Mouse (Mus musculus) hindbrain, embryonic 16.5 days (tissue): ENCODE results near the gene Fam120b. TPM values are rescaled to one million over a fixed set of nuclear protein-coding genes. Genes with fewer than 3 reads are reported as not detected.

Source experiments
- ATAC-seq: fragments of 200-750 bp; cut with Nextera tagmentation; 2 replicates; pipeline ENCODE4 v1.8.0; 2017; ENCODE audit warnings: moderate TSS enrichment, moderate library complexity
- H3K27ac ChIP-seq: fragments of 300-500 bp; sonication (generic); 2 replicates; pipeline ENCODE4 v1.5.1; 2014; ENCODE audit warnings: low read depth, mild to moderate bottlenecking, control low read depth, low read length, moderate library complexity
- H3K27me3 ChIP-seq: fragments of 300-500 bp; sonication (generic); replicated peaks from 2 replicates; pipeline ENCODE4 v1.6.1; 2014; ENCODE audit warnings: low read length; ENCODE audit not compliant: control insufficient read depth, insufficient read depth
- H3K36me3 ChIP-seq: fragments of 300-500 bp; sonication (generic); 2 replicates; pipeline ENCODE4 v1.6.1; 2014; ENCODE audit warnings: mild to moderate bottlenecking, low read length, moderate library complexity, mixed read lengths; ENCODE audit not compliant: control insufficient read depth, insufficient read depth
- H3K4me1 ChIP-seq: fragments of 300-500 bp; sonication (generic); 2 replicates; pipeline ENCODE4 v1.6.1; 2014; ENCODE audit warnings: low read depth, low read length; ENCODE audit not compliant: control insufficient read depth, insufficient read depth
- H3K4me2 ChIP-seq: fragments of 300-500 bp; sonication (generic); 2 replicates; pipeline ENCODE4 v1.6.1; 2014; ENCODE audit warnings: mild to moderate bottlenecking, low read length, control low read depth, moderate library complexity
- H3K4me3 ChIP-seq: fragments of 300-500 bp; sonication (generic); 2 replicates; pipeline ENCODE4 v1.5.1; 2014; ENCODE audit warnings: mild to moderate bottlenecking, low read length, control low read depth, moderate library complexity
- H3K9ac ChIP-seq: fragments of 300-500 bp; sonication (generic); 2 replicates; pipeline ENCODE4 v1.6.1; 2014; ENCODE audit warnings: low read depth, mild to moderate bottlenecking, control low read depth, low read length, moderate library complexity
- H3K9me3 ChIP-seq: fragments of 300-500 bp; sonication (generic); 2 replicates; pipeline ENCODE4 v1.6.1; 2014; ENCODE audit warnings: mild to moderate bottlenecking, low read length, moderate library complexity; ENCODE audit not compliant: control insufficient read depth
- WGBS: fragments of 180-500 bp; shearing (Covaris S2); extraction: QIAGEN DNeasy Blood & Tissue Kit; methylation state at CpG from one replicate; pipeline ENCODE4 v1.1.7; 2014; 5-methylcytosine and 5-hydroxymethylcytosine counted together
- polyA plus RNA-seq: library from polyadenylated mRNA; unstranded; fragments of >200 nt; fragmentation: Nextera tagmentation; extraction: Ambion mirVana; gene quantifications from 2 replicates; pipeline ENCODE4 v1.2.1, GENCODE M21; 2015

Gene Fam120b
- polyA plus RNA-seq, 1 experiment from 2014 or later, result 45.8 TPM

- H3K9ac ChIP-seq, result no peak overlapping the region
- no peak for ATAC-seq
- H3K4me2 ChIP-seq, result no peak overlapping the region
- 83% methylated on average over 8 of the region's 8 CpGs for WGBS
- H3K4me1 ChIP-seq, result no peaks in the 10 kb centered on the region
- H3K27ac ChIP-seq, result no peak overlapping the region
- H3K36me3 ChIP-seq, result no peaks in the 10 kb centered on the region
- no peaks in the 10 kb centered on the region for H3K9me3 ChIP-seq
- H3K27me3 ChIP-seq, result peaks cover 2% of the 10 kb centered on the region; the same call in 1 of the 2 replicates
- no peak overlapping the region for H3K4me3 ChIP-seq
Measured at GRCm38 (mm10) chr17:15389356-15389755, 6.6 kb upstream of the Fam120b start.

GRCm38 (mm10) chr17:15401716-15402115 is 5.7 kb downstream of the Fam120b start:
- 97% methylated on average over 17 of the region's 17 CpGs for WGBS
- H3K4me1 ChIP-seq, result peaks cover 14% of the 10 kb centered on the region
- no peak overlapping the region for H3K4me3 ChIP-seq
- H3K27me3 ChIP-seq, result no peaks in the 10 kb centered on the region
- H3K4me2 ChIP-seq, result no peak overlapping the region
- no peak for ATAC-seq
- H3K27ac ChIP-seq, result no peak overlapping the region
- no peak overlapping the region for H3K9ac ChIP-seq
- peaks cover 35% of the 10 kb centered on the region for H3K36me3 ChIP-seq
- H3K9me3 ChIP-seq, result no peaks in the 10 kb centered on the region

GRCm38 (mm10) chr17:15406576-15406975 is 10.6 kb downstream of the Fam120b start:
- no peak overlapping the region for H3K4me3 ChIP-seq
- no peaks in the 10 kb centered on the region for H3K27me3 ChIP-seq
- H3K9ac ChIP-seq, result no peak overlapping the region
- 90% methylated on average over 2 of the region's 2 CpGs for WGBS
- no peak overlapping the region for H3K27ac ChIP-seq
- H3K36me3 ChIP-seq, result peaks cover 64% of the 10 kb centered on the region
- no peak for ATAC-seq
- H3K9me3 ChIP-seq, result no peaks in the 10 kb centered on the region
- no peak overlapping the region for H3K4me2 ChIP-seq
- no peaks in the 10 kb centered on the region for H3K4me1 ChIP-seq

GRCm38 (mm10) chr17:15409261-15409660 is 13.3 kb downstream of the Fam120b start:
- Histone ChIP-seq H3K27me3 (no peaks in the 10 kb centered on the region), H3K36me3 (peaks cover 49% of the 10 kb centered on the region), H3K27ac (no peak overlapping the region), H3K4me3 (no peak overlapping the region), H3K4me2 (no peak overlapping the region), H3K4me1 (no peaks in the 10 kb centered on the region), H3K9ac (no peak overlapping the region), H3K9me3 (no peaks in the 10 kb centered on the region)
- 90% methylated on average over 10 of the region's 10 CpGs for WGBS
- ATAC-seq, result no peak

- H3K4me1 ChIP-seq, result no peaks in the 10 kb centered on the region
- H3K36me3 ChIP-seq, result peaks cover 47% of the 10 kb centered on the region
- no peak overlapping the region for H3K9ac ChIP-seq
- no peak overlapping the region for H3K4me2 ChIP-seq
- ATAC-seq, result no peak
- WGBS, result 100% methylated on average over 1 of the region's 1 CpGs
- H3K27ac ChIP-seq, result no peak overlapping the region
- H3K9me3 ChIP-seq, result no peaks in the 10 kb centered on the region
- H3K4me3 ChIP-seq, result no peak overlapping the region
- H3K27me3 ChIP-seq, result no peaks in the 10 kb centered on the region
Measured at GRCm38 (mm10) chr17:15410861-15411260, 14.9 kb downstream of the Fam120b start.

- H3K4me3 ChIP-seq, result no peak overlapping the region
- ATAC-seq, result no peak
- no peaks in the 10 kb centered on the region for H3K4me1 ChIP-seq
- H3K36me3 ChIP-seq, result peaks cover 43% of the 10 kb centered on the region
- H3K27me3 ChIP-seq, result no peaks in the 10 kb centered on the region
- H3K27ac ChIP-seq, result no peak overlapping the region
- no peaks in the 10 kb centered on the region for H3K9me3 ChIP-seq
- 94% methylated on average over 12 of the region's 12 CpGs for WGBS
- H3K9ac ChIP-seq, result no peak overlapping the region
- H3K4me2 ChIP-seq, result no peak overlapping the region
Measured at GRCm38 (mm10) chr17:15416596-15417215, 20.7 kb downstream of the Fam120b start.

- ATAC-seq, result no peak
- no peak overlapping the region for H3K27ac ChIP-seq
- H3K9ac ChIP-seq, result no peak overlapping the region
- no peak overlapping the region for H3K4me2 ChIP-seq
- no peaks in the 10 kb centered on the region for H3K27me3 ChIP-seq
- WGBS, result 88% methylated on average over 8 of the region's 8 CpGs
- H3K9me3 ChIP-seq, result no peaks in the 10 kb centered on the region
- no peaks in the 10 kb centered on the region for H3K4me1 ChIP-seq
- peaks cover 53% of the 10 kb centered on the region for H3K36me3 ChIP-seq
- H3K4me3 ChIP-seq, result no peak overlapping the region
Measured at GRCm38 (mm10) chr17:15419534-15419933, 23.5 kb downstream of the Fam120b start.

- Histone ChIP-seq H3K9me3 (no peaks in the 10 kb centered on the region), H3K27ac (no peak overlapping the region), H3K4me1 (no peaks in the 10 kb centered on the region), H3K4me2 (no peak overlapping the region), H3K9ac (no peak overlapping the region), H3K36me3 (peaks cover 52% of the 10 kb centered on the region), H3K4me3 (no peak overlapping the region), H3K27me3 (no peaks in the 10 kb centered on the region)
- ATAC-seq, result no peak
- 84% methylated on average over 8 of the region's 8 CpGs for WGBS
Measured at GRCm38 (mm10) chr17:15420021-15420603, 24.1 kb downstream of the Fam120b start.

GRCm38 (mm10) chr17:15421446-15421845 is 25.4 kb downstream of the Fam120b start:
- Histone ChIP-seq H3K36me3 (peaks cover 55% of the 10 kb centered on the region), H3K9me3 (no peaks in the 10 kb centered on the region), H3K27ac (no peak overlapping the region), H3K4me2 (no peak overlapping the region), H3K27me3 (no peaks in the 10 kb centered on the region), H3K9ac (no peak overlapping the region), H3K4me1 (no peaks in the 10 kb centered on the region), H3K4me3 (no peak overlapping the region)
- no peak for ATAC-seq
- WGBS, result 95% methylated on average over 6 of the region's 6 CpGs
